Mouse (Mus musculus): Measurements from ENCODE around the gene Cdkn1a. TPM values are rescaled to one million over a fixed set of nuclear protein-coding genes. Genes with fewer than 3 reads are reported as not detected.

Gene Cdkn1a
- total RNA-seq (2023): 1 to 10 TPM; 1.8 to 3.6 TPM

GRCm38 (mm10) chr17:29090776-29091175, at the start of gene Cdkn1a:
Cdkn1a (plus strand) TSS chr17:29090976.

GRCm38 (mm10) chr17:29113591-29114352, 23.0 kb downstream of the Cdkn1a start, which contains the start of gene Rab44:
Rab44 (plus strand) TSS chr17:29114145.

Other genes with a start within 250 kb of the Cdkn1a start
- gene Pnpla1, start 232.6 kb upstream of the Cdkn1a start, total RNA-seq (2023): not detected
- 1 to 10 TPM in 1 of 2 experiments, under 1 TPM in 1; 0.84 to 1.8 TPM for gene 4930539E08Rik, start 175.7 kb upstream of the Cdkn1a start, total RNA-seq (2023)
- not detected for gene Pxt1, start 147.1 kb upstream of the Cdkn1a start, total RNA-seq (2023)
- gene Kctd20, start 139.0 kb upstream of the Cdkn1a start, total RNA-seq (2023): 10 to 100 TPM; 53.2 to 66.8 TPM
- 100 to 1,000 TPM; 488 to 500 TPM for gene Stk38, start 83.0 kb upstream of the Cdkn1a start, total RNA-seq (2023)
- 100 to 1,000 TPM; 451 to 471 TPM for gene Srsf3, start 58.3 kb upstream of the Cdkn1a start, total RNA-seq (2023)
- gene Rab44, start 23.2 kb downstream of the Cdkn1a start, total RNA-seq (2023): under 1 TPM; 0.29 to 0.74 TPM
- gene Cpne5, start 147.2 kb downstream of the Cdkn1a start, total RNA-seq (2023): under 1 TPM; 0.39 to 0.44 TPM
- gene Ppil1, start 173.2 kb downstream of the Cdkn1a start, total RNA-seq (2023): 10 to 100 TPM; 15.5 to 16.5 TPM
- 10 to 100 TPM; 43.4 to 49.2 TPM for gene BC004004, start 177.8 kb downstream of the Cdkn1a start, total RNA-seq (2023)
- gene Pi16, start 226.7 kb downstream of the Cdkn1a start, total RNA-seq (2023): under 1 TPM; 0.17 to 0.30 TPM

All from T-cell, adult 66 days (primary cell).